Mouse (Mus musculus) liver, embryonic 15.5 days (tissue): Measurements from ENCODE around the gene Nsmce4a. TPM values are rescaled to one million over a fixed set of nuclear protein-coding genes. Genes with fewer than 3 reads are reported as not detected.
A peak's percentile ranks its signal among the peaks of the same experiment; 100 is the strongest.

ENCODE experiments used
- ATAC-seq: fragments of 200-750 bp; cut with Nextera tagmentation; 2 replicates; pipeline ENCODE4 v1.8.0; 2017; ENCODE audit warnings: moderate number of reproducible peaks, mild to moderate bottlenecking, moderate library complexity; ENCODE audit not compliant: insufficient read depth
- H3K27ac ChIP-seq: fragments of 300-500 bp; sonication (generic); replicated peaks from 2 replicates; pipeline ENCODE4 v1.5.1; 2015; ENCODE audit warnings: mild to moderate bottlenecking, inconsistent platforms
- H3K27me3 ChIP-seq: fragments of 300-500 bp; sonication (generic); 2 replicates; pipeline ENCODE4 v1.6.1; 2015; ENCODE audit warnings: mild to moderate bottlenecking, inconsistent platforms
- H3K36me3 ChIP-seq: fragments of 300-500 bp; sonication (generic); replicated peaks from 2 replicates; pipeline ENCODE4 v1.6.1; 2015; ENCODE audit warnings: moderate library complexity, mild to moderate bottlenecking, inconsistent platforms
- H3K4me1 ChIP-seq: fragments of 300-500 bp; sonication (generic); replicated peaks from 2 replicates; pipeline ENCODE4 v1.6.1; 2015; ENCODE audit warnings: inconsistent platforms
- H3K4me2 ChIP-seq: fragments of 300-500 bp; sonication (generic); 2 replicates; pipeline ENCODE4 v1.6.1; 2015; ENCODE audit warnings: moderate library complexity, mild to moderate bottlenecking, inconsistent platforms
- H3K4me3 ChIP-seq: fragments of 300-500 bp; sonication (generic); replicated peaks from 2 replicates; pipeline ENCODE4 v1.5.1; 2015; ENCODE audit warnings: mild to moderate bottlenecking, inconsistent platforms
- H3K9ac ChIP-seq: fragments of 300-500 bp; sonication (generic); 2 replicates; pipeline ENCODE4 v1.6.1; 2015; ENCODE audit warnings: moderate library complexity, mild to moderate bottlenecking, inconsistent platforms
- H3K9me3 ChIP-seq: fragments of 300-500 bp; sonication (generic); replicated peaks from 2 replicates; pipeline ENCODE4 v1.6.1; 2016; ENCODE audit warnings: inconsistent platforms
- WGBS: fragments of 180-500 bp; shearing (Covaris S2); methylation state at CpG from one replicate; pipeline ENCODE4 v1.1.7; 2015; ENCODE audit warnings: mixed read lengths; ENCODE audit not compliant: insufficient replicate concordance; 5-methylcytosine and 5-hydroxymethylcytosine counted together
- polyA plus RNA-seq: library from polyadenylated mRNA; unstranded; fragments of >200 nt; fragmentation: Nextera tagmentation; extraction: Ambion mirVana; gene quantifications from 2 replicates; pipeline ENCODE4 v1.2.1, GENCODE M21; 2015

The Nsmce4a gene
- polyA plus RNA-seq, 1 experiment from 2014 or later: 90.7 TPM

DNA sequence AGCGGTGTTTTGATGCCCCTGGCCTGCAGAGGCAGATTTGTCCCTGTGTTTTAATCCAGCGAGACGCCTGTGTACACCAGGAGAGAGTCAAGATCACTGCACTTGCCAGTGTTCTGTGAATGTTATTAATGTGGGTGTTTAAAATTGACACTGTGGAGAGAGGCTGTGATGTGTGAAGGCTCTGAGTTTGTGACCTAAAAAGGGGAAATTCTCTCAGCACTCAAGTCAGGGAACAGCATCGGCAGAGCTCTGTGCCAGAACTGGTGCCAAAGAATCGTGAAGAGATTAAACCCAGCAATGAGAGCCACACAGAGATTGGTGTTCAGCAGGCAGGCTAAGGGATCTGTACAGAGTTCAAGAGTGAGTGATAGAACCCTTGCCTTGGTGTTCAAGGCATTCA, 17.3 kb downstream of the Nsmce4a start:
- H3K4me3 ChIP-seq: no peak overlapping the region
- no peaks in the 10 kb centered on the region for H3K36me3 ChIP-seq
- no peak for ATAC-seq
- H3K9me3 ChIP-seq: no peaks in the 10 kb centered on the region
- WGBS: 68% methylated on average over 5 of the region's 5 CpGs
- H3K4me2 ChIP-seq: no peak overlapping the region
- no peaks in the 10 kb centered on the region; the same call in 1 of the 2 replicates for H3K4me1 ChIP-seq
- H3K27me3 ChIP-seq: peaks cover 22% of the 10 kb centered on the region
- no peak overlapping the region for H3K9ac ChIP-seq
- no peak overlapping the region for H3K27ac ChIP-seq

- no peaks in the 10 kb centered on the region for H3K36me3 ChIP-seq
- no peak overlapping the region for H3K4me3 ChIP-seq
- H3K27ac ChIP-seq: no peak overlapping the region
- H3K4me2 ChIP-seq: no peak overlapping the region
- 50% methylated on average over 4 of the region's 4 CpGs for WGBS
- no peaks in the 10 kb centered on the region for H3K4me1 ChIP-seq
- no peak for ATAC-seq
- peaks cover 22% of the 10 kb centered on the region for H3K27me3 ChIP-seq
- no peaks in the 10 kb centered on the region for H3K9me3 ChIP-seq
- no peak overlapping the region for H3K9ac ChIP-seq
Observed at GRCm38 (mm10) chr7:130553321-130553720, 19.6 kb downstream of the Nsmce4a start.

GRCm38 (mm10) chr7:130552780-130553179, 20.1 kb downstream of the Nsmce4a start:
- Histone ChIP-seq H3K4me2 (no peak overlapping the region), H3K9ac (no peak overlapping the region), H3K27me3 (peaks cover 22% of the 10 kb centered on the region), H3K36me3 (no peaks in the 10 kb centered on the region), H3K9me3 (no peaks in the 10 kb centered on the region), H3K4me3 (no peak overlapping the region), H3K4me1 (peaks cover 2% of the 10 kb centered on the region), H3K27ac (no peak overlapping the region)
- no peak for ATAC-seq
- 54% methylated on average over 5 of the region's 5 CpGs for WGBS

- no peak overlapping the region for H3K27ac ChIP-seq
Observed at GRCm38 (mm10) chr7:130547635-130548175, 25.2 kb downstream of the Nsmce4a start.

GRCm38 (mm10) chr7:130546791-130547484, 26.0 kb downstream of the Nsmce4a start:
- Histone ChIP-seq H3K27ac (peak overlapping the region; percentile 99), H3K9ac (peak overlapping the region; percentile 93), H3K4me3 (peak overlapping the region; percentile 97), H3K36me3 (peaks cover 37% of the 10 kb centered on the region), H3K9me3 (no peaks in the 10 kb centered on the region), H3K27me3 (0 out of 2 replicates have a peak, but pooled peaks cover under 1% of the 10 kb centered on the region), H3K4me1 (peaks cover 31% of the 10 kb centered on the region), H3K4me2 (peak overlapping the region; percentile 76)
- under 1% methylated on average over 84 of the region's 84 CpGs for WGBS
- peak; percentile 96 for ATAC-seq

More at GRCm38 (mm10) chr7:130547635-130548175, 25.2 kb downstream of the Nsmce4a start:
- peaks cover 31% of the 10 kb centered on the region for H3K4me1 ChIP-seq
- no peak overlapping the region; the same call in 1 of the 2 replicates for H3K9ac ChIP-seq
- peaks cover 29% of the 10 kb centered on the region for H3K36me3 ChIP-seq
- WGBS: 60% methylated on average over 12 of the region's 12 CpGs
- H3K4me2 ChIP-seq: peak overlapping the region; percentile 76
- H3K9me3 ChIP-seq: no peaks in the 10 kb centered on the region
- ATAC-seq: no peak
- H3K4me3 ChIP-seq: peak overlapping the region; percentile 97
- 0 out of 2 replicates have a peak, but pooled peaks cover 9% of the 10 kb centered on the region for H3K27me3 ChIP-seq

- Histone ChIP-seq H3K27ac (peak overlapping the region; percentile 99), H3K36me3 (peaks cover 42% of the 10 kb centered on the region), H3K9me3 (no peaks in the 10 kb centered on the region), H3K27me3 (no peaks in the 10 kb centered on the region), H3K4me1 (peaks cover 31% of the 10 kb centered on the region), H3K4me2 (peak overlapping the region; percentile 76), H3K9ac (peak overlapping the region; percentile 93), H3K4me3 (peak overlapping the region; percentile 97)
- 2% methylated on average over 7 of the region's 7 CpGs for WGBS
- ATAC-seq: peak; percentile 10
Observed at GRCm38 (mm10) chr7:130546421-130546790, 26.5 kb downstream of the Nsmce4a start.

DNA sequence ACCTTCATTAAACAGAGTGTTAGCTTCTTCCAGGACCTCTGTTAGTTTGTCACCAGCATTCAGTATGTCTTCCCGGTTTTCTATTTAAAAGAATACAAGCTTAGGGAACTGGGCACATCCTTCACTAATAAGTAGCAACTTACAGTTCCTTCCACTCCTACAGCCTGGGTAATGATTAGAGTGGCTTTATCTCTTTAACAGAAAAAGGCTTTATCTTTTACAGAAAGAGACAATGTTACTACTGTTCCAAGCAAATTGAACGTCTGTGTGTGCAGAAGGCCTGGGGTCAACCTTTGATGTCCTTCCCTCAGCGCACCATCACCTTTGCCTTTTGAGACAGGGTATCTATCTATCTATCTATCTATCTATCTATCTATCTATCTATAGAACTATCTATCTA, 27.0 kb downstream of the Nsmce4a start:
- Histone ChIP-seq H3K4me2 (peak overlapping the region; percentile 76), H3K4me1 (peaks cover 31% of the 10 kb centered on the region), H3K27me3 (no peaks in the 10 kb centered on the region), H3K9ac (peak overlapping the region; percentile 93), H3K36me3 (peaks cover 46% of the 10 kb centered on the region), H3K4me3 (peak overlapping the region; percentile 97), H3K27ac (peak overlapping the region; percentile 99), H3K9me3 (no peaks in the 10 kb centered on the region)
- ATAC-seq: no peak
- 27% methylated on average over 3 of the region's 3 CpGs for WGBS

- Histone ChIP-seq H3K4me3 (peak overlapping the region; percentile 97), H3K4me1 (peaks cover 31% of the 10 kb centered on the region), H3K9me3 (no peaks in the 10 kb centered on the region), H3K27ac (peak overlapping the region; percentile 99; the same call in 1 of the 2 replicates), H3K4me2 (peak overlapping the region; percentile 76), H3K36me3 (peaks cover 50% of the 10 kb centered on the region), H3K27me3 (no peaks in the 10 kb centered on the region), H3K9ac (peak overlapping the region; percentile 93; the same call in 1 of the 2 replicates)
- WGBS: 70% methylated on average over 5 of the region's 5 CpGs
- no peak for ATAC-seq
Observed at GRCm38 (mm10) chr7:130545401-130545800, 27.5 kb downstream of the Nsmce4a start.

- peaks cover 31% of the 10 kb centered on the region for H3K4me1 ChIP-seq
- WGBS: 91% methylated on average over 4 of the region's 4 CpGs
- H3K9ac ChIP-seq: no peak overlapping the region
- H3K36me3 ChIP-seq: peaks cover 72% of the 10 kb centered on the region
- H3K4me3 ChIP-seq: no peak overlapping the region
- H3K27me3 ChIP-seq: no peaks in the 10 kb centered on the region
- H3K9me3 ChIP-seq: no peaks in the 10 kb centered on the region
- no peak overlapping the region for H3K4me2 ChIP-seq
- no peak for ATAC-seq
- no peak overlapping the region for H3K27ac ChIP-seq
Observed at GRCm38 (mm10) chr7:130543181-130543580, 29.7 kb downstream of the Nsmce4a start.

DNA sequence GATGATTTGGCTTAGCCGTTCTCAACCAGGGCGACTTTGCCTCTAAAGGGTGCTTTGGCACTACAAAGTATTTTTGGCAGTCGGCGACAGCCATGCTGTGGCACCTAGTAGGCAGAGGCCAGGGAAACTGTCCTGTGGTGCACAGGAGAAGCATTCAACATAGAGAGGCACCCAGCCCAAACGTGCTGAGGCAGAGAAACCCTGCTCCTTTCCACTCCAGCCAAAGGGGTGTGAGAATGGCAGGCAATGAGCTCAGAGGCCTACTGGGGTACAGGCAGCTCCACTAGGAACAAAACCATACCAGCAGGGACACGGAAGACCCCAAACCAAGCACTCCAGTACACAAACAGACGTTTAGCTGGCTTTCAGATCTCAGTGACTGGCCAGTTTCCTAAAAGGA, 32.7 kb downstream of the Nsmce4a start:
- no peak for ATAC-seq
- Histone ChIP-seq H3K27ac (no peak overlapping the region), H3K9me3 (no peaks in the 10 kb centered on the region), H3K4me1 (peaks cover 10% of the 10 kb centered on the region), H3K9ac (no peak overlapping the region), H3K36me3 (peaks cover 97% of the 10 kb centered on the region), H3K4me3 (no peak overlapping the region), H3K4me2 (no peak overlapping the region), H3K27me3 (no peaks in the 10 kb centered on the region)
- WGBS: 82% methylated on average over 7 of the region's 7 CpGs

GRCm38 (mm10) chr7:130537068-130537467, 35.9 kb downstream of the Nsmce4a start:
- H3K36me3 ChIP-seq: peaks cover 96% of the 10 kb centered on the region
- 84% methylated on average over 4 of the region's 4 CpGs for WGBS

More at GRCm38 (mm10) chr7:130537068-130537467, 35.9 kb downstream of the Nsmce4a start:
- no peak overlapping the region for H3K27ac ChIP-seq
- H3K4me2 ChIP-seq: no peak overlapping the region
- H3K27me3 ChIP-seq: no peaks in the 10 kb centered on the region
- no peak for ATAC-seq
- H3K9ac ChIP-seq: no peak overlapping the region
- H3K9me3 ChIP-seq: no peaks in the 10 kb centered on the region
- H3K4me1 ChIP-seq: peaks cover 7% of the 10 kb centered on the region
- no peak overlapping the region for H3K4me3 ChIP-seq
